20 mouse cellular contexts compared by ENCODE assay signal in genomic region chr13:97365004-97365403, GRCm38 (mm10).
DNase-seq lines count a peak whose midpoint lies in the region; ATAC-seq and TF ChIP-seq lines count a peak whose summit lies in the region.
"Had no signal": no experiment of that assay in that cellular context is flagged by ENCODE, and none has a peak within 500 bp of the region (broad histone marks: within the 10 kb centered on the region; RNA-seq: fewer than 3 reads in every experiment).

No protein-coding gene starts in this region.

- no peak overlapping the region for H3K4me3 ChIP-seq in hindbrain, embryonic 11.5 days (ENCODE audit: low read depth, low read length)
- no peak overlapping the region for H3K4me3 ChIP-seq in hindbrain, postnatal 0 days (ENCODE audit: low read length)
- H3K4me3 ChIP-seq in neural tube, embryonic 13.5 days = no peak overlapping the region
- no peak overlapping the region for H3K4me3 ChIP-seq in hindbrain, embryonic 14.5 days (replicated peaks; ENCODE audit: low read length)
- no peak overlapping the region for H3K4me3 ChIP-seq in forebrain, embryonic 10.5 days
- H3K4me3 ChIP-seq: erythroblast, embryonic 14.5 days; forebrain, embryonic 12.5 days; limb, embryonic 13.5 days; lung, embryonic 15.5 days; midbrain, embryonic 12.5 days had no signal

- no peak for ATAC-seq in hindbrain, embryonic 11.5 days (ENCODE audit: low FRiP score)
- ATAC-seq in hindbrain, postnatal 0 days = no peak
- ATAC-seq in neural tube, embryonic 13.5 days (ENCODE audit: low read depth) = no peak; the same call in 1 of the 2 replicates
- ATAC-seq in hindbrain, embryonic 14.5 days (ENCODE audit: low FRiP score) = no peak
- ATAC-seq: forebrain, postnatal 0 days had no signal

- H3K4me2 ChIP-seq in hindbrain, embryonic 11.5 days (replicated peaks; ENCODE audit: low read depth, low read length) = no peak overlapping the region
- H3K4me2 ChIP-seq in hindbrain, postnatal 0 days (ENCODE audit: low read depth, low read length) = no peak overlapping the region
- H3K4me2 ChIP-seq in neural tube, embryonic 13.5 days = peak overlapping the region; percentile 15; the same call in 1 of the 2 replicates
- peak overlapping the region; percentile 13; the same call in 1 of the 2 replicates for H3K4me2 ChIP-seq in hindbrain, embryonic 14.5 days (replicated peaks)
- H3K4me2 ChIP-seq: forebrain, embryonic 12.5 days; heart, embryonic 11.5 days; limb, embryonic 13.5 days; liver, embryonic 11.5 days; lung, embryonic 15.5 days; midbrain, embryonic 12.5 days had no signal

- H3K27me3 ChIP-seq in hindbrain, embryonic 11.5 days (ENCODE audit: control insufficient read depth, insufficient read depth, low read length) = no peaks in the 10 kb centered on the region
- no peaks in the 10 kb centered on the region; the same call in 1 of the 2 replicates for H3K27me3 ChIP-seq in hindbrain, postnatal 0 days (ENCODE audit: insufficient read depth, low read length)
- no peaks in the 10 kb centered on the region for H3K27me3 ChIP-seq in neural tube, embryonic 13.5 days
- H3K27me3 ChIP-seq in hindbrain, embryonic 14.5 days (ENCODE audit: control insufficient read depth, insufficient read depth, low read length) = no peaks in the 10 kb centered on the region
- H3K27me3 ChIP-seq in forebrain, embryonic 10.5 days (ENCODE audit: poor library complexity, severe bottlenecking) = peaks cover 12% of the 10 kb centered on the region
- H3K27me3 ChIP-seq: forebrain, embryonic 12.5 days; lung, embryonic 15.5 days had no signal

- no peaks in the 10 kb centered on the region for H3K9me3 ChIP-seq in hindbrain, embryonic 11.5 days (ENCODE audit: control insufficient read depth, low read length)
- no peaks in the 10 kb centered on the region for H3K9me3 ChIP-seq in hindbrain, postnatal 0 days (ENCODE audit: low read length)
- no peaks in the 10 kb centered on the region for H3K9me3 ChIP-seq in neural tube, embryonic 13.5 days
- H3K9me3 ChIP-seq in hindbrain, embryonic 14.5 days (ENCODE audit: control insufficient read depth, low read length) = no peaks in the 10 kb centered on the region
- H3K9me3 ChIP-seq in forebrain, embryonic 10.5 days = no peaks in the 10 kb centered on the region
- H3K9me3 ChIP-seq: forebrain, embryonic 12.5 days; limb, embryonic 13.5 days; lung, embryonic 15.5 days; midbrain, embryonic 12.5 days had no signal

- H3K9ac ChIP-seq in hindbrain, embryonic 11.5 days (ENCODE audit: low read depth, low read length) = no peak overlapping the region
- no peak overlapping the region for H3K9ac ChIP-seq in hindbrain, postnatal 0 days (replicated peaks; ENCODE audit: low read length)
- H3K9ac ChIP-seq in neural tube, embryonic 13.5 days = no peak overlapping the region
- H3K9ac ChIP-seq in hindbrain, embryonic 14.5 days = no peak overlapping the region
- H3K9ac ChIP-seq: forebrain, embryonic 12.5 days; forebrain, postnatal 0 days; limb, embryonic 13.5 days; lung, embryonic 15.5 days; midbrain, embryonic 12.5 days had no signal

- 74% methylated on average over 9 of the region's 9 CpGs for WGBS in hindbrain, embryonic 11.5 days
- WGBS in hindbrain, postnatal 0 days = 76% methylated on average over 9 of the region's 9 CpGs
- 71% methylated on average over 9 of the region's 9 CpGs for WGBS in neural tube, embryonic 13.5 days
- WGBS in hindbrain, embryonic 14.5 days = 82% methylated on average over 9 of the region's 9 CpGs
- WGBS in forebrain, embryonic 10.5 days = 78% methylated on average over 9 of the region's 9 CpGs

- no peaks in the 10 kb centered on the region for H3K36me3 ChIP-seq in hindbrain, embryonic 11.5 days (ENCODE audit: control insufficient read depth, insufficient read depth, low read length)
- H3K36me3 ChIP-seq in hindbrain, postnatal 0 days (ENCODE audit: insufficient read depth, low read length) = no peaks in the 10 kb centered on the region
- no peaks in the 10 kb centered on the region for H3K36me3 ChIP-seq in neural tube, embryonic 13.5 days
- no peaks in the 10 kb centered on the region for H3K36me3 ChIP-seq in hindbrain, embryonic 14.5 days (replicated peaks; ENCODE audit: control insufficient read depth, insufficient read depth)
- H3K36me3 ChIP-seq in forebrain, embryonic 10.5 days (replicated peaks) = no peaks in the 10 kb centered on the region
- H3K36me3 ChIP-seq: forebrain, embryonic 12.5 days; limb, embryonic 13.5 days; lung, embryonic 15.5 days; midbrain, embryonic 12.5 days had no signal

- DNase-seq in hindbrain, embryonic 11.5 days (ENCODE audit: low spot score) = no peak
- DNase-seq in hindbrain, postnatal 0 days (ENCODE audit: low spot score) = no peak
- DNase-seq in neural tube, embryonic 10.5 days (ENCODE audit: extremely low spot score, low spot score) = no peak
- DNase-seq in hindbrain, embryonic 14.5 days (ENCODE audit: low spot score) = no peak
- DNase-seq in forebrain, embryonic 10.5 days (ENCODE audit: extremely low spot score, low spot score) = no peak
- no peak for DNase-seq in adrenal gland, postnatal 14 days
- DNase-seq: adrenal gland, postnatal 36 days; cerebellum, adult 18-20 months; forebrain, postnatal 0 days; gastrocnemius, postnatal 10 days; kidney, adult 8-10 months; right cerebral cortex, adult 18-20 months had no signal

- H3K27ac ChIP-seq in hindbrain, embryonic 11.5 days (ENCODE audit: low read depth, low read length) = peak overlapping the region; percentile 24; the same call in 1 of the 2 replicates
- no peak overlapping the region for H3K27ac ChIP-seq in hindbrain, postnatal 0 days
- H3K27ac ChIP-seq in neural tube, embryonic 13.5 days (replicated peaks) = peak overlapping the region; percentile 50
- no peak overlapping the region for H3K27ac ChIP-seq in hindbrain, embryonic 14.5 days
- no peak overlapping the region for H3K27ac ChIP-seq in forebrain, embryonic 10.5 days
- H3K27ac ChIP-seq: forebrain, embryonic 12.5 days; limb, embryonic 13.5 days; lung, embryonic 15.5 days; midbrain, embryonic 12.5 days had no signal

- H3K4me1 ChIP-seq in hindbrain, embryonic 11.5 days (replicated peaks; ENCODE audit: control insufficient read depth, insufficient read depth, low read length) = no peaks in the 10 kb centered on the region
- no peaks in the 10 kb centered on the region for H3K4me1 ChIP-seq in hindbrain, postnatal 0 days (ENCODE audit: insufficient read depth, low read length)
- H3K4me1 ChIP-seq in neural tube, embryonic 13.5 days (replicated peaks) = peaks cover 20% of the 10 kb centered on the region
- H3K4me1 ChIP-seq in hindbrain, embryonic 14.5 days (replicated peaks; ENCODE audit: control insufficient read depth, insufficient read depth, low read length) = 0 out of 2 replicates have a peak, but pooled peaks cover 6% of the 10 kb centered on the region
- peaks cover 13% of the 10 kb centered on the region for H3K4me1 ChIP-seq in forebrain, embryonic 10.5 days

- no peak for TF ChIP-seq CTCF in hindbrain, postnatal 0 days (IDR thresholded peaks at IDR 0.05; ENCODE audit: low read depth)

Comparison
In these comparisons a context has a peak if more than half of its experiments do, and no peak if none do; other contexts are left out.
1. H3K27ac ChIP-seq: peak in hindbrain, embryonic 11.5 days (single experiment) and neural tube, embryonic 13.5 days (single experiment); none in hindbrain, postnatal 0 days (single experiment), hindbrain, embryonic 14.5 days (single experiment) and forebrain, embryonic 10.5 days (single experiment).
2. H3K4me2 ChIP-seq: peak in neural tube, embryonic 13.5 days (single experiment) and hindbrain, embryonic 14.5 days (single experiment); none in hindbrain, embryonic 11.5 days (single experiment) and hindbrain, postnatal 0 days (single experiment).